ENCODE assay signal across 8 mouse cellular contexts in genomic region chr14:78900770-78901169, GRCm38 (mm10). TPM values are rescaled to one million over a fixed set of nuclear protein-coding genes. Genes with fewer than 3 reads are reported as not detected.
DNase-seq lines count a peak whose midpoint lies in the region; ATAC-seq lines count a peak whose summit lies in the region.

No protein-coding gene starts in this region.

- H3K36me3 ChIP-seq in forebrain, embryonic 15.5 days, result no peaks in the 10 kb centered on the region
- H3K36me3 ChIP-seq in forebrain, embryonic 10.5 days (replicated peaks), result no peaks in the 10 kb centered on the region

- 0 out of 2 replicates have a peak, but pooled peaks have one; percentile 60 for ATAC-seq in forebrain, embryonic 15.5 days (replicated peaks)

- DNase-seq in forebrain, embryonic 10.5 days (ENCODE audit: extremely low spot score, low spot score), result no peak
- peak; percentile 43 to 72 for DNase-seq in right cerebral cortex, postnatal 10 days (ENCODE audit: low spot score in 2 of 2)
- DNase-seq in right cerebral cortex, postnatal 4 days, result no peak
- DNase-seq in heart, postnatal 4 days, result peak; percentile 31
- DNase-seq in lung, postnatal 25 days (ENCODE audit: low spot score), result peak; percentile 25
- no peak for DNase-seq in cerebellum, adult 18-20 months
- no peak for DNase-seq in cerebellum, adult 9-10 months

- H3K27ac ChIP-seq in forebrain, embryonic 15.5 days (replicated peaks), result no peak overlapping the region
- H3K27ac ChIP-seq in forebrain, embryonic 10.5 days, result no peak overlapping the region

- 52% methylated on average over 2 of the region's 2 CpGs for WGBS in forebrain, embryonic 15.5 days
- WGBS in forebrain, embryonic 10.5 days, result 82% methylated on average over 2 of the region's 2 CpGs

- H3K4me2 ChIP-seq in forebrain, embryonic 15.5 days (replicated peaks), result no peak overlapping the region

- no peak overlapping the region for H3K9ac ChIP-seq in forebrain, embryonic 15.5 days (replicated peaks)

- no peaks in the 10 kb centered on the region for H3K27me3 ChIP-seq in forebrain, embryonic 15.5 days
- no peaks in the 10 kb centered on the region for H3K27me3 ChIP-seq in forebrain, embryonic 10.5 days (ENCODE audit: poor library complexity, severe bottlenecking)

- no peaks in the 10 kb centered on the region for H3K9me3 ChIP-seq in forebrain, embryonic 15.5 days
- H3K9me3 ChIP-seq in forebrain, embryonic 10.5 days, result no peaks in the 10 kb centered on the region

- H3K4me1 ChIP-seq in forebrain, embryonic 15.5 days, result peaks cover 3% of the 10 kb centered on the region; the same call in 1 of the 2 replicates
- no peaks in the 10 kb centered on the region for H3K4me1 ChIP-seq in forebrain, embryonic 10.5 days

- no peak overlapping the region for H3K4me3 ChIP-seq in forebrain, embryonic 15.5 days
- no peak overlapping the region for H3K4me3 ChIP-seq in forebrain, embryonic 10.5 days

RNA-seq across cellular contexts. Expression of gene Vwa8, which starts 51.9 kb away (rescaled TPM):
- polyA plus RNA-seq in forebrain, embryonic 15.5 days (2015; fragmentation: Nextera tagmentation; extraction: Ambion mirVana), result 5.1 and 5.9 TPM in 2 replicates
- polyA plus RNA-seq in forebrain, embryonic 10.5 days (2016; fragmentation: Nextera tagmentation; extraction: Ambion mirVana), result 7.8 and 7.9 TPM in 2 replicates
- total RNA-seq in heart, postnatal 4 days (2021), result 100 to 1,000 TPM; 129 to 144 TPM

Comparison
In these comparisons a context has a peak if more than half of its experiments do, and no peak if none do; other contexts are left out.
1. DNase-seq: peak in right cerebral cortex, postnatal 10 days (2 of 2), heart, postnatal 4 days (single experiment) and lung, postnatal 25 days (single experiment); none in forebrain, embryonic 10.5 days (single experiment), right cerebral cortex, postnatal 4 days (single experiment), cerebellum, adult 18-20 months (0 of 2) and cerebellum, adult 9-10 months (single experiment).